Mouse (Mus musculus) embryonic facial prominence, embryonic 11.5 days (tissue): ENCODE results near the gene Tpp2. TPM values are rescaled to one million over a fixed set of nuclear protein-coding genes. Genes with fewer than 3 reads are reported as not detected.
"Not testable (repeated sequence)": the region's sequence is repeated elsewhere in the genome, so short reads cannot be mapped to it uniquely, and the experiment has no call there.

Source experiments
- ATAC-seq: fragments of 200-750 bp; cut with Nextera tagmentation; replicated peaks from 2 replicates; pipeline ENCODE4 v1.8.0; 2017; ENCODE audit warnings: low read depth; ENCODE audit not compliant: insufficient number of reproducible peaks, low FRiP score, low TSS enrichment
- DNase-seq: peaks from one replicate; pipeline ENCODE4 v3.0.0-alpha.2; 2015; ENCODE audit warnings: low spot score
- H3K27ac ChIP-seq: fragments of 300-500 bp; sonication (generic); replicated peaks from 2 replicates; pipeline ENCODE4 v1.5.1; 2014; ENCODE audit warnings: mild to moderate bottlenecking, low read depth, low read length, control low read depth
- H3K27me3 ChIP-seq: fragments of 300-500 bp; sonication (generic); 2 replicates; pipeline ENCODE4 v1.6.1; 2014; ENCODE audit warnings: mild to moderate bottlenecking, low read length, moderate library complexity, mixed read lengths; ENCODE audit not compliant: control insufficient read depth, insufficient read depth
- H3K36me3 ChIP-seq: fragments of 300-500 bp; sonication (generic); replicated peaks from 2 replicates; pipeline ENCODE4 v1.6.1; 2014; ENCODE audit warnings: low read depth, mild to moderate bottlenecking, low read length, moderate library complexity, mixed read lengths; ENCODE audit not compliant: control insufficient read depth, insufficient read depth
- H3K4me1 ChIP-seq: fragments of 300-500 bp; sonication (generic); 2 replicates; pipeline ENCODE4 v1.6.1; 2014; ENCODE audit warnings: low read length, mixed read lengths; ENCODE audit not compliant: control insufficient read depth, insufficient read depth
- H3K4me2 ChIP-seq: fragments of 300-500 bp; sonication (generic); 2 replicates; pipeline ENCODE4 v1.6.1; 2014; ENCODE audit warnings: low read depth, mild to moderate bottlenecking, control low read depth, low read length, moderate library complexity
- H3K4me3 ChIP-seq: fragments of 300-500 bp; sonication (generic); 2 replicates; pipeline ENCODE4 v1.5.1; 2014; ENCODE audit warnings: low read depth, low read length, control low read depth
- H3K9ac ChIP-seq: fragments of 300-500 bp; sonication (generic); replicated peaks from 2 replicates; pipeline ENCODE4 v1.6.1; 2014; ENCODE audit warnings: mild to moderate bottlenecking, control low read depth, low read length
- H3K9me3 ChIP-seq: fragments of 300-500 bp; sonication (generic); replicated peaks from 2 replicates; pipeline ENCODE4 v1.6.1; 2016; ENCODE audit warnings: mild to moderate bottlenecking, low read length, inconsistent platforms, mixed read lengths; ENCODE audit not compliant: control insufficient read depth
- WGBS: fragments of 180-500 bp; shearing (Covaris S2); extraction: QIAGEN DNeasy Blood & Tissue Kit; methylation state at CpG from one replicate; pipeline ENCODE4 v1.1.7; 2014; 5-methylcytosine and 5-hydroxymethylcytosine counted together
- polyA plus RNA-seq: library from polyadenylated mRNA; unstranded; fragments of >200 nt; fragmentation: Nextera tagmentation; extraction: Ambion mirVana; gene quantifications from 2 replicates; pipeline ENCODE4 v1.2.1, GENCODE M21; 2014

Gene Tpp2
- polyA plus RNA-seq, 1 experiment from 2014 or later: 77.1 TPM

- H3K4me3 ChIP-seq: no peak overlapping the region
- no peaks in the 10 kb centered on the region for H3K4me1 ChIP-seq
- no peaks in the 10 kb centered on the region for H3K9me3 ChIP-seq
- 96% methylated on average over 1 of the region's 1 CpGs for WGBS
- H3K9ac ChIP-seq: no peak overlapping the region
- H3K27me3 ChIP-seq: no peaks in the 10 kb centered on the region
- ATAC-seq (no peak), DNase-seq (no peak)
- no peak overlapping the region for H3K4me2 ChIP-seq
- H3K36me3 ChIP-seq: no peaks in the 10 kb centered on the region
- no peak overlapping the region for H3K27ac ChIP-seq
These were observed 94.2 kb downstream of the Tpp2 start for GRCm38 (mm10) chr1:44027651-44028050.

- no peak overlapping the region for H3K27ac ChIP-seq
- no peak for DNase-seq
- H3K9ac ChIP-seq: no peak overlapping the region
- H3K4me2 ChIP-seq: no peak overlapping the region
- H3K4me1 ChIP-seq: no peaks in the 10 kb centered on the region
- no peak overlapping the region for H3K4me3 ChIP-seq
- no peaks in the 10 kb centered on the region for H3K36me3 ChIP-seq
- no peak for ATAC-seq
- H3K27me3 ChIP-seq: no peaks in the 10 kb centered on the region
- 75% methylated on average over 2 of the region's 2 CpGs for WGBS
- H3K9me3 ChIP-seq: no peaks in the 10 kb centered on the region
These were observed 98.8 kb downstream of the Tpp2 start for GRCm38 (mm10) chr1:44032213-44032612.

GRCm38 (mm10) chr1:44032948-44033347 lies 99.5 kb downstream of the Tpp2 start:
- Histone ChIP-seq H3K36me3 (no peaks in the 10 kb centered on the region), H3K4me1 (no peaks in the 10 kb centered on the region), H3K9ac (no peak overlapping the region), H3K4me3 (no peak overlapping the region), H3K9me3 (no peaks in the 10 kb centered on the region), H3K27ac (no peak overlapping the region), H3K27me3 (no peaks in the 10 kb centered on the region), H3K4me2 (no peak overlapping the region)
- no peak for ATAC-seq
- DNase-seq: no peak
- 93% methylated on average over 5 of the region's 5 CpGs for WGBS

GRCm38 (mm10) chr1:44041797-44042554 lies 108.5 kb downstream of the Tpp2 start:
- DNase-seq (peak; percentile 90), ATAC-seq (peak; percentile 70)
- H3K4me3 ChIP-seq: peak overlapping the region; percentile 29
- H3K9me3 ChIP-seq: no peaks in the 10 kb centered on the region
- no peaks in the 10 kb centered on the region for H3K36me3 ChIP-seq
- peak overlapping the region; percentile 67 for H3K9ac ChIP-seq
- no peaks in the 10 kb centered on the region for H3K4me1 ChIP-seq
- H3K27me3 ChIP-seq: no peaks in the 10 kb centered on the region
- WGBS: under 1% methylated on average over 17 of the region's 17 CpGs
- H3K27ac ChIP-seq: no peak overlapping the region
- peak overlapping the region; percentile 57 for H3K4me2 ChIP-seq

GRCm38 (mm10) chr1:44042555-44042915 lies 109.1 kb downstream of the Tpp2 start:
- Histone ChIP-seq H3K36me3 (no peaks in the 10 kb centered on the region), H3K4me1 (no peaks in the 10 kb centered on the region), H3K27ac (no peak overlapping the region), H3K9ac (peak overlapping the region; percentile 67), H3K4me3 (peak overlapping the region; percentile 29), H3K27me3 (no peaks in the 10 kb centered on the region), H3K9me3 (no peaks in the 10 kb centered on the region), H3K4me2 (peak overlapping the region; percentile 57)
- DNase-seq: no peak
- 5% methylated on average over 6 of the region's 6 CpGs for WGBS
- ATAC-seq: peak; percentile 63

- not testable (repeated sequence) for H3K36me3 ChIP-seq, H3K27me3 ChIP-seq, H3K9ac ChIP-seq, H3K9me3 ChIP-seq, H3K4me1 ChIP-seq, H3K27ac ChIP-seq, H3K4me3 ChIP-seq, DNase-seq, H3K4me2 ChIP-seq, ATAC-seq
- WGBS: 85% methylated on average over 5 of the region's 5 CpGs
These were observed 112.2 kb downstream of the Tpp2 start for GRCm38 (mm10) chr1:44045689-44046088.

GRCm38 (mm10) chr1:44046556-44046955 lies 113.1 kb downstream of the Tpp2 start:
- ATAC-seq (no peak), DNase-seq (no peak)
- 84% methylated on average over 2 of the region's 2 CpGs for WGBS

More at GRCm38 (mm10) chr1:44046556-44046955, 113.1 kb downstream of the Tpp2 start:
- H3K4me1 ChIP-seq: no peaks in the 10 kb centered on the region
- no peak overlapping the region for H3K9ac ChIP-seq
- H3K27me3 ChIP-seq: no peaks in the 10 kb centered on the region
- H3K27ac ChIP-seq: no peak overlapping the region
- no peak overlapping the region for H3K4me3 ChIP-seq
- H3K4me2 ChIP-seq: no peak overlapping the region
- no peaks in the 10 kb centered on the region for H3K9me3 ChIP-seq
- no peaks in the 10 kb centered on the region for H3K36me3 ChIP-seq
